Mouse (Mus musculus) liver, embryonic 14.5 days (tissue): ENCODE measurements around the gene Acp2.

ENCODE experiments used
- CTCF ChIP-seq: IDR thresholded peaks from 2 replicates; pipeline ENCODE4 v1.5.1; 2016; ENCODE audit warnings: antibody characterized with exemption, low read depth, control low read depth
- EP300 ChIP-seq: IDR thresholded peaks from 2 replicates; pipeline ENCODE4 v1.6.1; 2016; ENCODE audit warnings: antibody characterized with exemption, low read depth

DNA sequence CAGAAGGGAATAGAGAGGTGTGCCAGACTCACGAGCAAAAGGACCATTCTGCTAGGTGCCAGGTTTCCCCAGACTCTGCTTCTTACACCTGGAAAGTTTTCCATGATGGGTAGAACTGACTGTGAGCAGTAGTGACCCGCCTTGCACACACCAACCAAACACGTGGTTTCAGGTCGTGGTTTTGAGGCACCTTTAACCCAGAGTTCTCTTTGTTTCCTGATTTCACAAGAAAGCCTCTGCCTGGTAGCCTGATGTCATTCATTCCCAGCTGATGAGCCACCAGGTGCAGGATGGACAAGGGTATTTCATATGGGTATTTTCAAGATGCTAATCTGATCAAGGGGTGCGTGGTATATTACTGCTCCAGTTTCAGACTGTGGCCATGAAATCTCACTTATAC lies 39.9 kb downstream of the Acp2 start:
- no peak for TF ChIP-seq CTCF
- TF ChIP-seq EP300: no peak
